Mouse (Mus musculus) sigmoid colon, adult 10 weeks (tissue): ENCODE results near the gene Olfr129. TPM values are rescaled to one million over a fixed set of nuclear protein-coding genes. Genes with fewer than 3 reads are reported as not detected.

ENCODE experiments used
- polyA plus RNA-seq: library from polyadenylated mRNA; stranded (reverse); fragments of 350-450 nt; fragmentation: Illumina TruSeq; extraction: RNeasy Lipid Tissue Mini Kit (QIAGEN cat#74804); gene quantifications from one replicate; pipeline ENCODE4 v1.2.3, GENCODE M21; 2014; ENCODE audit warnings: low read depth, low replicate concordance

Olfr129 gene
- polyA plus RNA-seq = not detected

GRCm38 (mm10) chr17:38059979-38060378 lies at the start of gene Olfr129:
TSS of gene Olfr129 (minus strand) at chr17:38060079.

GRCm38 (mm10) chr17:38088593-38088992 lies 28.7 kb upstream of the Olfr129 start, which contains the start of gene Olfr131:
TSS of gene Olfr131 (minus strand) at chr17:38088693.

GRCm38 (mm10) chr17:38063621-38064020 lies 3.7 kb upstream of the Olfr129 start, which contains the start of gene Olfr130:
TSS of gene Olfr130 (plus strand) at chr17:38063921.

Other genes starting within 250 kb of the Olfr129 start
- gene Olfr125, start 227.1 kb downstream of the Olfr129 start, polyA plus RNA-seq = not detected
- not detected for gene Olfr126, start 212.6 kb downstream of the Olfr129 start, polyA plus RNA-seq
- not detected for gene Olfr127, start 159.6 kb downstream of the Olfr129 start, polyA plus RNA-seq
- not detected for gene Olfr128, start 139.5 kb downstream of the Olfr129 start, polyA plus RNA-seq
- not detected for gene Olfr761, start 107.0 kb downstream of the Olfr129 start, polyA plus RNA-seq
- not detected for gene Olfr130, start 3.8 kb upstream of the Olfr129 start, polyA plus RNA-seq
- gene Olfr131, start 28.6 kb upstream of the Olfr129 start, polyA plus RNA-seq = not detected
- gene Olfr132, start 74.4 kb upstream of the Olfr129 start, polyA plus RNA-seq = not detected
- gene Olfr133, start 85.2 kb upstream of the Olfr129 start, polyA plus RNA-seq = not detected
- gene Olfr134, start 111.3 kb upstream of the Olfr129 start, polyA plus RNA-seq = not detected
- not detected for gene Olfr135, start 144.3 kb upstream of the Olfr129 start, polyA plus RNA-seq
- not detected for gene Olfr138, start 201.0 kb upstream of the Olfr129 start, polyA plus RNA-seq
- not detected for gene Olfr137, start 247.5 kb upstream of the Olfr129 start, polyA plus RNA-seq